Mouse (Mus musculus) MEL (cell line): ENCODE results near the gene Spire2. TPM values are rescaled to one million over a fixed set of nuclear protein-coding genes. Genes with fewer than 3 reads are reported as not detected.

ENCODE experiments used
- DNase-seq: peaks from one replicate; pipeline ENCODE4 v3.0.0; 2011; ENCODE audit warnings: low read depth, low spot score
- H3K27ac ChIP-seq: 2 replicates; pipeline ENCODE4 v1.5.1; 2012; ENCODE audit warnings: low read depth, mild to moderate bottlenecking, control low read depth, low read length, moderate library complexity; ENCODE audit not compliant: control insufficient read depth
- H3K27me3 ChIP-seq, 2 experiments: fragments of 150-350 bp in 1 of 2; sonication (generic) in 1 of 2; 2 replicates each; pipeline ENCODE4 v1.6.1; 2012; ENCODE audit warnings: low read length in 2 of 2, mild to moderate bottlenecking in 2 of 2, improper control_type of control experiment in 1 of 2, moderate library complexity in 1 of 2; ENCODE audit not compliant: insufficient read depth in 2 of 2, control insufficient read depth in 1 of 2
- H3K36me3 ChIP-seq, 2 experiments: 2 replicates each; pipeline ENCODE4 v1.6.1; 2012 to 2014; ENCODE audit warnings: low read length in 2 of 2, improper control_type of control experiment in 1 of 2, inconsistent platforms in 1 of 2, mild to moderate bottlenecking in 1 of 2; ENCODE audit not compliant: insufficient read depth in 2 of 2, control insufficient read depth in 1 of 2
- H3K4me1 ChIP-seq, 2 experiments: fragments of 150-350 bp in 1 of 2; sonication (generic) in 1 of 2; 2 replicates each; pipeline ENCODE4 v1.6.1; 2012; ENCODE audit warnings: low read length in 2 of 2, improper control_type of control experiment in 1 of 2, mild to moderate bottlenecking in 1 of 2; ENCODE audit not compliant: insufficient read depth in 2 of 2, control insufficient read depth in 1 of 2
- H3K4me3 ChIP-seq, 2 experiments: fragments of 150-350 bp in 1 of 2; sonication (generic) in 1 of 2; 2 replicates each; pipeline ENCODE4 v1.5.1; 2012; ENCODE audit warnings: low read depth in 2 of 2, low read length in 2 of 2, mild to moderate bottlenecking in 2 of 2, moderate library complexity in 2 of 2, control low read depth in 1 of 2, improper control_type of control experiment in 1 of 2; ENCODE audit not compliant: control insufficient read depth in 1 of 2, insufficient read depth in 1 of 2
- H3K79me2 ChIP-seq: 2 replicates; pipeline ENCODE4 v1.6.1; 2012; ENCODE audit warnings: mild to moderate bottlenecking, low read length, moderate library complexity; ENCODE audit not compliant: control insufficient read depth, poor library complexity, insufficient read depth
- H3K9ac ChIP-seq: 2 replicates; pipeline ENCODE4 v1.6.1; 2012; ENCODE audit warnings: low read depth, mild to moderate bottlenecking, control low read depth, low read length, moderate library complexity; ENCODE audit not compliant: control insufficient read depth, poor library complexity, severe bottlenecking
- H3K9me3 ChIP-seq: fragments of 150-350 bp; sonication (generic); replicated peaks from 2 replicates; pipeline ENCODE4 v1.6.1; 2012; ENCODE audit warnings: mild to moderate bottlenecking, low read length, improper control_type of control experiment, moderate library complexity; ENCODE audit not compliant: insufficient read depth
- CHD1 ChIP-seq: IDR thresholded peaks from 2 replicates; pipeline ENCODE4 v1.6.1; 2012; ENCODE audit warnings: low read depth, mild to moderate bottlenecking, inconsistent platforms, low read length, improper control_type of control experiment
- CTCF ChIP-seq, 3 experiments: IDR thresholded peaks in 2 of 3; conservative IDR thresholded peaks in 1 of 3; 2 replicates each; pipeline ENCODE4 v1.5.1; 2011 to 2012; ENCODE audit warnings: low read length in 3 of 3, low read depth in 2 of 3, mild to moderate bottlenecking in 2 of 3, improper control_type of control experiment in 1 of 3, inconsistent platforms in 1 of 3, mixed read lengths in 1 of 3, moderate library complexity in 1 of 3; ENCODE audit not compliant: control insufficient read depth in 1 of 3, insufficient read depth in 1 of 3, poor library complexity in 1 of 3, severe bottlenecking in 1 of 3
- EP300 ChIP-seq, 2 experiments: IDR thresholded peaks; 2 replicates each; pipeline ENCODE4 v1.6.1; 2011; ENCODE audit warnings: improper control_type of control experiment in 2 of 2, low read length in 2 of 2, low read depth in 1 of 2, mild to moderate bottlenecking in 1 of 2
- ETS1 ChIP-seq: IDR thresholded peaks from 2 replicates; pipeline ENCODE4 v1.6.1; 2012; ENCODE audit warnings: low read depth, mild to moderate bottlenecking, inconsistent platforms, low read length, improper control_type of control experiment, moderate library complexity
- GATA1 ChIP-seq: IDR thresholded peaks from 2 replicates; pipeline ENCODE4 v1.6.1; 2011; ENCODE audit warnings: low read depth, low read length, improper control_type of control experiment
- HCFC1 ChIP-seq: IDR thresholded peaks from 2 replicates; pipeline ENCODE4 v1.6.1; 2012; ENCODE audit warnings: low read depth, mild to moderate bottlenecking, inconsistent platforms, low read length, improper control_type of control experiment, moderate library complexity
- JUND ChIP-seq: IDR thresholded peaks from 2 replicates; pipeline ENCODE4 v1.6.1; 2011; ENCODE audit warnings: low read depth, mild to moderate bottlenecking, improper control_type of control experiment, low read length
- MAFK ChIP-seq: IDR thresholded peaks from 2 replicates; pipeline ENCODE4 v1.6.1; 2011; ENCODE audit warnings: low read depth, mild to moderate bottlenecking, low read length, improper control_type of control experiment, borderline replicate concordance
- MAZ ChIP-seq: IDR thresholded peaks from 2 replicates; pipeline ENCODE4 v1.6.1; 2012; ENCODE audit warnings: low read depth, mild to moderate bottlenecking, inconsistent platforms, low read length, improper control_type of control experiment
- MYB ChIP-seq: IDR thresholded peaks from 2 replicates; pipeline ENCODE4 v1.6.1; 2011; ENCODE audit warnings: mild to moderate bottlenecking, low read depth, low read length, improper control_type of control experiment
- MYC ChIP-seq: IDR thresholded peaks from 2 replicates; pipeline ENCODE4 v1.6.1; 2011; ENCODE audit warnings: low read depth, mild to moderate bottlenecking, low read length, improper control_type of control experiment, moderate library complexity
- NELFE ChIP-seq: IDR thresholded peaks from 2 replicates; pipeline ENCODE4 v1.6.1; 2011; ENCODE audit warnings: low read depth, low read length, improper control_type of control experiment
- POLR2AphosphoS2 ChIP-seq: IDR thresholded peaks from 2 replicates; pipeline ENCODE4 v1.6.1; 2011; ENCODE audit warnings: low read length, improper control_type of control experiment
- POLR2AphosphoS5 ChIP-seq: IDR thresholded peaks from 2 replicates; pipeline ENCODE4 v1.6.1; 2012; ENCODE audit warnings: low read depth, borderline replicate concordance, mild to moderate bottlenecking, inconsistent platforms, low read length, moderate library complexity, mixed read lengths
- RCOR1 ChIP-seq: IDR thresholded peaks from 2 replicates; pipeline ENCODE4 v1.6.1; 2012; ENCODE audit warnings: low read depth, mild to moderate bottlenecking, inconsistent platforms, low read length, improper control_type of control experiment
- SIN3A ChIP-seq: IDR thresholded peaks from 2 replicates; pipeline ENCODE4 v1.6.1; 2012; ENCODE audit warnings: low read length, improper control_type of control experiment, inconsistent platforms
- SMC3 ChIP-seq: IDR thresholded peaks from 2 replicates; pipeline ENCODE4 v1.6.1; 2011; ENCODE audit warnings: low read depth, low read length, improper control_type of control experiment
- TAL1 ChIP-seq: IDR thresholded peaks from 2 replicates; pipeline ENCODE4 v1.6.1; 2012; ENCODE audit warnings: mild to moderate bottlenecking, inconsistent platforms, low read length, moderate library complexity, mixed read lengths
- TBP ChIP-seq: IDR thresholded peaks from 2 replicates; pipeline ENCODE4 v1.8.0; 2011; ENCODE audit warnings: low read depth, low read length, improper control_type of control experiment
- TCF12 ChIP-seq: IDR thresholded peaks from 2 replicates; pipeline ENCODE4 v1.6.1; 2014; ENCODE audit warnings: low read depth, mild to moderate bottlenecking, inconsistent platforms, low read length, improper control_type of control experiment, moderate library complexity
- UBTF ChIP-seq: IDR thresholded peaks from 2 replicates; pipeline ENCODE4 v1.6.1; 2012; ENCODE audit warnings: low read depth, mild to moderate bottlenecking, inconsistent platforms, low read length, improper control_type of control experiment, moderate library complexity, borderline replicate concordance; ENCODE audit not compliant: insufficient read depth
- USF1 ChIP-seq: IDR thresholded peaks from 2 replicates; pipeline ENCODE4 v1.6.1; 2014; ENCODE audit warnings: low read depth, mild to moderate bottlenecking, inconsistent platforms, low read length, improper control_type of control experiment, moderate library complexity
- USF2 ChIP-seq, 2 experiments: IDR thresholded peaks; 2 replicates each; pipeline ENCODE4 v1.6.1; 2011 to 2012; ENCODE audit warnings: improper control_type of control experiment in 2 of 2, low read length in 2 of 2, borderline replicate concordance in 1 of 2, inconsistent platforms in 1 of 2, low read depth in 1 of 2, mild to moderate bottlenecking in 1 of 2; ENCODE audit not compliant: insufficient read depth in 1 of 2
- ZKSCAN1 ChIP-seq: IDR thresholded peaks from 2 replicates; pipeline ENCODE4 v1.6.1; 2012; ENCODE audit warnings: low read depth, mild to moderate bottlenecking, inconsistent platforms, low read length, improper control_type of control experiment, moderate library complexity
- ZMIZ1 ChIP-seq: IDR thresholded peaks from 2 replicates; pipeline ENCODE4 v1.6.1; 2012; ENCODE audit warnings: low read depth, mild to moderate bottlenecking, inconsistent platforms, low read length, improper control_type of control experiment, moderate library complexity
- ZNF384 ChIP-seq: IDR thresholded peaks from 2 replicates; pipeline ENCODE4 v1.6.1; 2012; ENCODE audit warnings: low read depth, mild to moderate bottlenecking, inconsistent platforms, low read length, improper control_type of control experiment
- polyA plus RNA-seq, 2 experiments: library from polyadenylated mRNA; stranded (reverse) in 1 of 2; unstranded in 1 of 2; fragments of >175 nt in 1 of 2; fragments of >200 nt in 1 of 2; gene quantifications; 2 replicates each; pipeline versions ENCODE4 v1.2.1 to v1.2.4; 2012; ENCODE audit warnings: low replicate concordance in 2 of 2, low read depth in 1 of 2; ENCODE audit not compliant: insufficient read length in 2 of 2, insufficient read depth in 1 of 2, missing spikeins in 1 of 2
- total RNA-seq: library from RNA; depleted of rRNA; stranded (reverse); fragments of 300-350 nt; gene quantifications from 2 replicates; pipeline ENCODE4 v1.2.3, GENCODE M21; 2012

Spire2 gene
- total and polyA plus RNA-seq, 3 experiments = 1.1 to 5.4 TPM; not detected in 1

DNA sequence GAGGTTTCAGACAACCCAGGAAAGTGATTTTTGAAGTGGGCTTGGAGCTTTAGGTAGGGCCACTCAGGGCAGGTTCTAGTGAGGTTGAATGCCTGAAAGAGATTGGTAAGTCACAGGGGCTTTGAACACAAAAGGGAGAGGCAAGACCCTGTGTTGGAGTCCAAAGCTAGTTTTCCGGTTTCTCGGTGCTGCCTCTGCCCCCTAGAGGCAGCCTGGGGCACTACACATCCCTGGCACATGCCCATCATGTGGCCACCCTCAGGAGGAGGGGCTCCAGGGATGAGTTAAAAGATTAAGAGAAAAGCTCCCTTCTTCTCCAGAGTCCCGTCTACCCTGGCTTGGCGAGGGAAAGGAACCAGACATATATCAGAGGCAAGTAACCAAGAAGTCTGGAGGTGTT, 74.3 kb downstream of the Spire2 start, which contains the start of gene Mc1r (continued):
- TF ChIP-seq USF2 (IDR thresholded peaks at IDR 0.05; ENCODE audit: borderline replicate concordance in 1 of 2, insufficient read depth in 1 of 2, low read depth in 1 of 2, low read length in 2 of 2) = no peak

DNA sequence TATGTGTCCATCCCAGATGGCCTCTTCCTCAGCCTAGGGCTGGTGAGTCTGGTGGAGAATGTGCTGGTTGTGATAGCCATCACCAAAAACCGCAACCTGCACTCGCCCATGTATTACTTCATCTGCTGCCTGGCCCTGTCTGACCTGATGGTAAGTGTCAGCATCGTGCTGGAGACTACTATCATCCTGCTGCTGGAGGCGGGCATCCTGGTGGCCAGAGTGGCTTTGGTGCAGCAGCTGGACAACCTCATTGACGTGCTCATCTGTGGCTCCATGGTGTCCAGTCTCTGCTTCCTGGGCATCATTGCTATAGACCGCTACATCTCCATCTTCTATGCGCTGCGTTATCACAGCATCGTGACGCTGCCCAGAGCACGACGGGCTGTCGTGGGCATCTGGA, 75.1 kb downstream of the Spire2 start:
- no peaks in the 10 kb centered on the region for H3K27me3 ChIP-seq
- no peaks in the 10 kb centered on the region for H3K79me2 ChIP-seq
- no peak overlapping the region for H3K4me3 ChIP-seq
- no peak for DNase-seq
- no peak overlapping the region for H3K27ac ChIP-seq
- no peak for TF ChIP-seq HCFC1
- 0 out of 2 replicates have a peak, but pooled peaks have one; percentile 18 for TF ChIP-seq MAZ
- no peak overlapping the region for H3K9ac ChIP-seq
- peaks cover 2 to 51% of the 10 kb centered on the region in 2 experiments for H3K4me1 ChIP-seq
- H3K9me3 ChIP-seq = no peaks in the 10 kb centered on the region
- peaks cover 0 to 37% of the 10 kb centered on the region in 2 experiments; a peak in 2 of 4 replicates for H3K36me3 ChIP-seq

DNA sequence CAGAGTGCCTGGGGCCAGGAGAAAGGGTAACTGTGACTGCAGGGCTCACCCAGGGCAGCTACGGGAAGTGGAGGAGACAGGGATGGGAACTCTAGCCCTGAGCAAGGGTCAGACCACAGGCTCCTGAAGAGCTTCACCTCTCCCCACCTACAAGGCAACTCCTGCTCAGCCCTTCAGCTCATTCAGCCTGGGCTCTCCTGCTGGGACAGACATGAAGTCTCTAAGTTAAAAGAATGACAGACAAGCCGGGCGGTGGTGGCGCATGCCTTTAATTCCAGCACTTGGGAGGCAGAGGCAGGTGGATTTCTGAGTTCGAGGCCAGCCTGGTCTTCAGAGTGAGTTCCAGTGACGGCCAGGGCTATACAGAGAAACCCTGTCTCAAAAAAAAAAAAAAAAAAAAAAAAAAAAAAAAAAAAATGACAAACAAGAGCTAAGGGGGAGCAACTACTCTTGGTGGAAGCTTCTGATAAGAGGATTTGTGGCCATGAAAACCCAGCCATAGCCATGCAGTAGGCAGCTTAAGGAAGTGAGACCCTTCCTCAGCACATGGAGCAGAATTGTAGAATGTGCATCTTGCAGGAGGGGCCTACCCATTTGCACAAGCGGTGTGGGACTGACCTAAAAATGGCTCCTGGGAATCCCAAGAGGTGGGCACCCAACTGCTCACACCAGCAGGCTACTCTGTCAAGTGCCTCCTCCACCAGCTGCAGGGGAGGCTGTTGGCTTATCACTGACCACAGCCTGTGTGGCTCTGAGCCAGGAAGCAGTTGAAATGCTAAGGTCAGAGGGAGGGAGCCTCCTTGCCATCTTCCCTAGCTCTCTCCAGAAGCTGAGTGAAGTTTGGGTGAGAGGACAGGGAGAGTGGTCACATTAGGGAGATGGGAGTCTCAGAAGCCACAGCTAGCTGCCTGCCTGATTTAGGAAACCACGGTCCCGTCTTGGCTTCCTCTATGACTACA, 76.4 kb downstream of the Spire2 start:
- H3K4me3 ChIP-seq = no peak overlapping the region
- no peaks in the 10 kb centered on the region for H3K79me2 ChIP-seq
- peaks cover 2 to 52% of the 10 kb centered on the region in 2 experiments for H3K4me1 ChIP-seq
- H3K27me3 ChIP-seq = no peaks in the 10 kb centered on the region
- DNase-seq = peak; percentile 85
- peak overlapping the region; percentile 60 for H3K27ac ChIP-seq
- 0 out of 2 replicates have a peak overlapping the region, but pooled peaks have one; percentile 6 for H3K9ac ChIP-seq
- H3K36me3 ChIP-seq = peaks cover 0 to 37% of the 10 kb centered on the region in 2 experiments; a peak in 2 of 4 replicates
- no peaks in the 10 kb centered on the region for H3K9me3 ChIP-seq
- TF ChIP-seq CTCF (IDR thresholded peaks at IDR 0.05 in 2 of 3, conservative IDR thresholded peaks at IDR 0.05 in 1 of 3; ENCODE audit: control insufficient read depth in 1 of 3, insufficient read depth in 1 of 3, low read depth in 2 of 3, low read length in 3 of 3, poor library complexity in 1 of 3, severe bottlenecking in 1 of 3) (no peak), MAFK (no peak), POLR2AphosphoS5 (no peak), RCOR1 (peak; percentile 49; the same call in 1 of the 2 replicates), UBTF (no peak), TAL1 (peak; percentile 90), ETS1 (peak; percentile 72), MAZ (no peak), ZNF384 (peak; percentile 95), MYB (peak; percentile 58), TCF12 (peak; percentile 73; the same call in 1 of the 2 replicates), ZKSCAN1 (peak; percentile 43; the same call in 1 of the 2 replicates), EP300 (IDR thresholded peaks at IDR 0.05; ENCODE audit: low read depth in 1 of 2, low read length in 2 of 2) (peak; percentile 61 to 80; a peak in 3 of 4 replicates), JUND (no peak), NELFE (no peak), POLR2AphosphoS2 (no peak), USF1 (no peak), TBP (peak; percentile 92), MYC (no peak; the same call in 1 of the 2 replicates), ZMIZ1 (no peak), CHD1 (no peak), SIN3A (peak; percentile 47; the same call in 1 of the 2 replicates), SMC3 (no peak), GATA1 (peak; percentile 37; the same call in 1 of the 2 replicates)
